Mouse (Mus musculus) heart, adult 2 months (tissue): Measurements from ENCODE around the gene Tmem230.

Experiments used
- CTCF ChIP-seq: fragments of 200-600 bp; IDR thresholded peaks from 2 replicates; pipeline ENCODE4 v1.8.1; 2022; ENCODE audit warnings: antibody characterized with exemption, mild to moderate bottlenecking, moderate library complexity
- EP300 ChIP-seq: fragments of 200-500 bp; IDR thresholded peaks from 2 replicates; pipeline ENCODE4 v1.6.1; 2011; ENCODE audit warnings: low read depth, low read length, control low read depth; ENCODE audit not compliant: insufficient read depth
- POLR2A ChIP-seq: fragments of 200-500 bp; IDR thresholded peaks from 2 replicates; pipeline ENCODE4 v1.6.1; 2011; ENCODE audit warnings: mild to moderate bottlenecking, low read depth, low read length, control low read depth; ENCODE audit not compliant: insufficient read depth

DNA sequence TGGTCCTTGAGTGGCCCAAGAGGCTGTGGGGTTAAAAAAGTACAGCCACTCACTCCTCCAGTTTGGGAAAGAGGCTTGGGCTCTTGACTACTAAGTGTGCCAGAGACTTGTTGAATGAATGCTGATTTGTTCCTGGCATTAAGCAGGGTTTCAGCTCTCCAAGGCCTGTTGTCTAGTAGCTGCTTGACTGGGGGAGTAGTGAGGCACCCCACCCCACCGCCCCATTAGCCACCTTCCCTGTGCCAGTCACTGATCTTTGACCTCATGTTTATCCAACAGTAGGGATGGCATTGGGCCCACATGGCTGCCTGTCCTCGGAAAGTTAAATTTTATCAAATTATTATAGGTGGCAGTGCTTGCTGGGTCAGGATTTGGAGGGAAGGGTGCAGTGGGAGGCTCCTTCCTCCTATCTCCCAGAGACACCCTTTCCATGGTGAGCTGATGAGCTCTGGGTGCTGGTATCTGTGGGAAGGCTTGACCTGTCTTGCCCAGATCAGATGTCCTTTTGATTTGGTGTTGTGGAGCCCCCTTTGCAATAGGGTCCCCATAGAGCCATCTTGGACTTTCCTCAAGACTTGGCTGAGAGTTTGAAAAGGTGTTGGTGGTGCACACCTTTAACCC lies 22.8 kb upstream of the Tmem230 start:
- TF ChIP-seq CTCF: no peak
- TF ChIP-seq POLR2A: no peak
- no peak for TF ChIP-seq EP300
